Mouse (Mus musculus) neural tube, embryonic 13.5 days (tissue): ENCODE measurements around the gene Cd8a. TPM values are rescaled to one million over a fixed set of nuclear protein-coding genes. Genes with fewer than 3 reads are reported as not detected.
"Not testable (repeated sequence)": the region's sequence is repeated elsewhere in the genome, so short reads cannot be mapped to it uniquely, and the experiment has no call there.

Experiments used
- ATAC-seq: fragments of 200-750 bp; cut with Nextera tagmentation; 2 replicates; pipeline ENCODE4 v1.8.0; 2017; ENCODE audit warnings: low read depth, mild to moderate bottlenecking, moderate TSS enrichment, moderate library complexity
- H3K27ac ChIP-seq: fragments of 300-500 bp; sonication (generic); replicated peaks from 2 replicates; pipeline ENCODE4 v1.5.1; 2015; ENCODE audit warnings: moderate library complexity, mild to moderate bottlenecking, inconsistent platforms
- H3K27me3 ChIP-seq: fragments of 300-500 bp; sonication (generic); 2 replicates; pipeline ENCODE4 v1.6.1; 2015; ENCODE audit warnings: mild to moderate bottlenecking, inconsistent platforms
- H3K36me3 ChIP-seq: fragments of 300-500 bp; sonication (generic); 2 replicates; pipeline ENCODE4 v1.6.1; 2015; ENCODE audit warnings: mild to moderate bottlenecking, inconsistent platforms
- H3K4me1 ChIP-seq: fragments of 300-500 bp; sonication (generic); replicated peaks from 2 replicates; pipeline ENCODE4 v1.6.1; 2015; ENCODE audit warnings: inconsistent platforms
- H3K4me2 ChIP-seq: fragments of 300-500 bp; sonication (generic); 2 replicates; pipeline ENCODE4 v1.6.1; 2015; ENCODE audit warnings: inconsistent platforms, mild to moderate bottlenecking, moderate library complexity
- H3K4me3 ChIP-seq: fragments of 300-500 bp; sonication (generic); 2 replicates; pipeline ENCODE4 v1.5.1; 2015; ENCODE audit warnings: mild to moderate bottlenecking, inconsistent platforms
- H3K9ac ChIP-seq: fragments of 300-500 bp; sonication (generic); 2 replicates; pipeline ENCODE4 v1.6.1; 2015; ENCODE audit warnings: moderate library complexity, mild to moderate bottlenecking, inconsistent platforms
- H3K9me3 ChIP-seq: fragments of 300-500 bp; sonication (generic); 2 replicates; pipeline ENCODE4 v1.6.1; 2016; ENCODE audit warnings: inconsistent platforms
- WGBS: fragments of 180-500 bp; shearing (Covaris S2); methylation state at CpG from one replicate; pipeline ENCODE4 v1.1.7; 2015; 5-methylcytosine and 5-hydroxymethylcytosine counted together
- polyA plus RNA-seq: library from polyadenylated mRNA; unstranded; fragments of >200 nt; fragmentation: Nextera tagmentation; extraction: Ambion mirVana; gene quantifications from 2 replicates; pipeline ENCODE4 v1.2.1, GENCODE M21; 2015

Gene Cd8a
- not detected in 2 replicates for polyA plus RNA-seq

- Histone ChIP-seq H3K4me3 (no peak within 1 kb of the TSS), H3K4me2 (no peak within 1 kb of the TSS), H3K36me3 (no peaks in the 10 kb centered on the region), H3K4me1 (0 out of 2 replicates have a peak, but pooled peaks cover under 1% of the 10 kb centered on the region), H3K9ac (no peak within 1 kb of the TSS), H3K27me3 (no peaks in the 10 kb centered on the region), H3K9me3 (no peaks in the 10 kb centered on the region), H3K27ac (no peak within 1 kb of the TSS)
- no peak for ATAC-seq
- WGBS = 80% methylated on average over 14 of the region's 14 CpGs
Observed at GRCm38 (mm10) chr6:71373249-71373775, at the start of gene Cd8a. TSS of gene Cd8a (plus strand) at chr6:71373427.

GRCm38 (mm10) chr6:71324816-71325215, 48.4 kb upstream of the Cd8a start:
- Histone ChIP-seq H3K9ac (no peak overlapping the region), H3K27me3 (no peaks in the 10 kb centered on the region), H3K36me3 (no peaks in the 10 kb centered on the region), H3K4me2 (no peak overlapping the region), H3K9me3 (no peaks in the 10 kb centered on the region), H3K4me1 (no peaks in the 10 kb centered on the region), H3K27ac (no peak overlapping the region), H3K4me3 (no peak overlapping the region)
- 81% methylated on average over 9 of the region's 9 CpGs for WGBS
- no peak for ATAC-seq

- Histone ChIP-seq H3K4me2 (no peak overlapping the region), H3K9me3 (no peaks in the 10 kb centered on the region), H3K9ac (no peak overlapping the region), H3K4me1 (no peaks in the 10 kb centered on the region), H3K4me3 (no peak overlapping the region), H3K36me3 (no peaks in the 10 kb centered on the region), H3K27ac (no peak overlapping the region), H3K27me3 (no peaks in the 10 kb centered on the region)
- WGBS = 86% methylated on average over 6 of the region's 6 CpGs
- ATAC-seq = no peak
Observed at GRCm38 (mm10) chr6:71329881-71330280, 43.3 kb upstream of the Cd8a start.

GRCm38 (mm10) chr6:71330486-71330885, 42.7 kb upstream of the Cd8a start:
- no peak overlapping the region for H3K4me2 ChIP-seq
- H3K27ac ChIP-seq = no peak overlapping the region
- ATAC-seq = no peak
- H3K4me3 ChIP-seq = no peak overlapping the region
- no peaks in the 10 kb centered on the region for H3K27me3 ChIP-seq
- H3K9ac ChIP-seq = no peak overlapping the region
- WGBS = 85% methylated on average over 7 of the region's 7 CpGs
- H3K4me1 ChIP-seq = no peaks in the 10 kb centered on the region
- H3K9me3 ChIP-seq = no peaks in the 10 kb centered on the region
- H3K36me3 ChIP-seq = no peaks in the 10 kb centered on the region

- not testable (repeated sequence) for H3K9ac ChIP-seq, H3K27me3 ChIP-seq
- WGBS = 94% methylated on average over 2 of the region's 4 CpGs
Observed at GRCm38 (mm10) chr6:71331491-71331890, 41.7 kb upstream of the Cd8a start.

GRCm38 (mm10) chr6:71332236-71332965, 40.8 kb upstream of the Cd8a start:
- no peaks in the 10 kb centered on the region for H3K9me3 ChIP-seq
- no peak for ATAC-seq
- WGBS = 87% methylated on average over 11 of the region's 11 CpGs

More at GRCm38 (mm10) chr6:71331491-71331890, 41.7 kb upstream of the Cd8a start:
- not testable (repeated sequence) for H3K9me3 ChIP-seq, H3K4me2 ChIP-seq, H3K4me1 ChIP-seq, H3K27ac ChIP-seq, ATAC-seq, H3K36me3 ChIP-seq, H3K4me3 ChIP-seq

GRCm38 (mm10) chr6:71333031-71333430, 40.2 kb upstream of the Cd8a start:
- Histone ChIP-seq H3K36me3 (no peaks in the 10 kb centered on the region), H3K9ac (no peak overlapping the region), H3K4me1 (no peaks in the 10 kb centered on the region), H3K4me2 (no peak overlapping the region), H3K4me3 (no peak overlapping the region), H3K9me3 (no peaks in the 10 kb centered on the region), H3K27ac (no peak overlapping the region), H3K27me3 (no peaks in the 10 kb centered on the region)
- 64% methylated on average over 3 of the region's 3 CpGs for WGBS
- ATAC-seq = no peak

More at GRCm38 (mm10) chr6:71332236-71332965, 40.8 kb upstream of the Cd8a start:
- Histone ChIP-seq H3K36me3 (no peaks in the 10 kb centered on the region), H3K27me3 (no peaks in the 10 kb centered on the region), H3K4me2 (no peak overlapping the region), H3K9ac (no peak overlapping the region), H3K27ac (no peak overlapping the region), H3K4me1 (no peaks in the 10 kb centered on the region), H3K4me3 (no peak overlapping the region)

GRCm38 (mm10) chr6:71333578-71334273, 39.5 kb upstream of the Cd8a start:
- H3K36me3 ChIP-seq = no peaks in the 10 kb centered on the region
- H3K4me3 ChIP-seq = no peak overlapping the region
- ATAC-seq = no peak
- no peaks in the 10 kb centered on the region for H3K27me3 ChIP-seq
- H3K4me1 ChIP-seq = no peaks in the 10 kb centered on the region
- H3K27ac ChIP-seq = no peak overlapping the region
- 92% methylated on average over 11 of the region's 11 CpGs for WGBS
- H3K4me2 ChIP-seq = no peak overlapping the region
- H3K9me3 ChIP-seq = no peaks in the 10 kb centered on the region
- H3K9ac ChIP-seq = no peak overlapping the region

- Histone ChIP-seq H3K9me3 (no peaks in the 10 kb centered on the region), H3K4me2 (no peak overlapping the region), H3K36me3 (no peaks in the 10 kb centered on the region), H3K9ac (no peak overlapping the region), H3K4me3 (no peak overlapping the region), H3K4me1 (no peaks in the 10 kb centered on the region), H3K27ac (no peak overlapping the region), H3K27me3 (no peaks in the 10 kb centered on the region)
- WGBS = 94% methylated on average over 8 of the region's 8 CpGs
- ATAC-seq = no peak
Observed at GRCm38 (mm10) chr6:71337666-71338065, 35.6 kb upstream of the Cd8a start.

- H3K27me3 ChIP-seq = no peaks in the 10 kb centered on the region
- no peak for ATAC-seq
- no peaks in the 10 kb centered on the region for H3K36me3 ChIP-seq
- H3K4me3 ChIP-seq = no peak overlapping the region
- H3K4me1 ChIP-seq = no peaks in the 10 kb centered on the region
- no peak overlapping the region for H3K9ac ChIP-seq
- H3K27ac ChIP-seq = no peak overlapping the region
- H3K9me3 ChIP-seq = no peaks in the 10 kb centered on the region
- WGBS = 82% methylated on average over 3 of the region's 3 CpGs
- H3K4me2 ChIP-seq = no peak overlapping the region
Observed at GRCm38 (mm10) chr6:71338941-71339340, 34.3 kb upstream of the Cd8a start.

GRCm38 (mm10) chr6:71339351-71339750, 33.9 kb upstream of the Cd8a start:
- WGBS = 85% methylated on average over 4 of the region's 4 CpGs
- Histone ChIP-seq H3K27me3 (no peaks in the 10 kb centered on the region), H3K9ac (no peak overlapping the region), H3K4me1 (no peaks in the 10 kb centered on the region), H3K36me3 (no peaks in the 10 kb centered on the region), H3K4me3 (no peak overlapping the region), H3K27ac (no peak overlapping the region), H3K4me2 (no peak overlapping the region), H3K9me3 (no peaks in the 10 kb centered on the region)
- ATAC-seq = no peak

- 92% methylated on average over 9 of the region's 9 CpGs for WGBS
- Histone ChIP-seq H3K9ac (no peak overlapping the region), H3K27me3 (no peaks in the 10 kb centered on the region), H3K4me2 (no peak overlapping the region), H3K4me1 (no peaks in the 10 kb centered on the region), H3K36me3 (no peaks in the 10 kb centered on the region), H3K9me3 (no peaks in the 10 kb centered on the region), H3K4me3 (no peak overlapping the region), H3K27ac (no peak overlapping the region)
- no peak for ATAC-seq
Observed at GRCm38 (mm10) chr6:71341179-71341578, 32.0 kb upstream of the Cd8a start.
